Mouse (Mus musculus) retina, postnatal 1 day (tissue): ENCODE measurements around the gene Lce1h.

Source experiments
- DNase-seq: peaks from one replicate; pipeline ENCODE4 v3.0.0-alpha.2; 2012

Lce1h gene

GRCm38 (mm10) chr3:92764965-92765364 lies at the start of gene Lce1h:
TSS of gene Lce1h (minus strand) at chr3:92765065.
- no peak for DNase-seq

- no peak for DNase-seq
These were observed 42.9 kb upstream of the Lce1h start, which contains the start of gene Lce1k for GRCm38 (mm10) chr3:92807791-92808190. TSS of gene Lce1k (minus strand) at chr3:92807891.

GRCm38 (mm10) chr3:92790414-92790813 lies 25.5 kb upstream of the Lce1h start, which contains the start of gene Lce1j:
TSS of gene Lce1j (minus strand) at chr3:92790514.
- no peak for DNase-seq

GRCm38 (mm10) chr3:92778799-92779198 lies 13.9 kb upstream of the Lce1h start, which contains the start of gene Lce1i:
TSS of gene Lce1i (minus strand) at chr3:92778899.
- no peak for DNase-seq

- peak; percentile 5 for DNase-seq
These were observed 6.7 kb upstream of the Lce1h start for GRCm38 (mm10) chr3:92771573-92771972.

- peak; percentile 5 for DNase-seq
These were observed 11.7 kb downstream of the Lce1h start for GRCm38 (mm10) chr3:92753197-92753596.

- DNase-seq: no peak
These were observed 12.6 kb downstream of the Lce1h start, which contains the start of gene Lce1g for GRCm38 (mm10) chr3:92752238-92752637. TSS of gene Lce1g (minus strand) at chr3:92752338.

GRCm38 (mm10) chr3:92738996-92739395 lies 25.9 kb downstream of the Lce1h start, which contains the start of gene Gm38119:
TSS of gene Gm38119 (minus strand) at chr3:92739096.
- no peak for DNase-seq

- DNase-seq: no peak
These were observed 42.2 kb downstream of the Lce1h start for GRCm38 (mm10) chr3:92722631-92723030.

- DNase-seq: no peak
These were observed 44.6 kb downstream of the Lce1h start, which contains the start of gene Lce1f for GRCm38 (mm10) chr3:92720250-92720649. TSS of gene Lce1f (minus strand) at chr3:92720350.

GRCm38 (mm10) chr3:92715122-92715521 lies 49.7 kb downstream of the Lce1h start:
- DNase-seq: no peak
